Mouse (Mus musculus): ENCODE measurements at regions not wholly inside any gene's neighbourhood (a gene's known extent, or its start where the extent isn't known, plus 50 kb on each side); places are given as distances from the start of the nearest gene placed in this dataset.

DNA sequence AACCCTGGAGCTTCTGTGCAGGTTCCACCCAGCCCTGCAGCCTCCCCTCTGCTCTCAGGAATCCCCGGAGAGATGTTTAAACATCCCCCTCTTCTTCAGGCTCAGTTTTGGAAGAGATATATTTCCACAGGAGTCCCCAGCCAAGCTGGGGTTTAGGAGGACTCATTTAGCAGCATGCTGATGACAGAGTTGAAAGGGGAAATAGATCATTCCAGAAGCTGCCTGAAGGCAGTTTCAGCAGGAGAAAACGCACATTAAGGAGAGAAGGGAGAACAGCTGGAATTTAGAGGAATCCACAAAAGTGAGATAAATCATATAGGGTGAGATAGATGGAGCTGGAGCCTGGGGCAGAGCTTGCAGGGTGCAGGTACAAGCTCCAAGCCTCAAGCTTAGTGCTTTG, 357.6 kb upstream of the Gm10131 start (continued):
- TF ChIP-seq ZC3H11A (IDR thresholded peaks at IDR 0.05; ENCODE audit: low read depth, low read length) = no peak
- no peak for TF ChIP-seq MYB (IDR thresholded peaks at IDR 0.05; ENCODE audit: low read depth, low read length)
- TF ChIP-seq NRF1 (IDR thresholded peaks at IDR 0.05; ENCODE audit: insufficient read depth, low read depth, low read length, poor library complexity, severe bottlenecking) = no peak

DNA sequence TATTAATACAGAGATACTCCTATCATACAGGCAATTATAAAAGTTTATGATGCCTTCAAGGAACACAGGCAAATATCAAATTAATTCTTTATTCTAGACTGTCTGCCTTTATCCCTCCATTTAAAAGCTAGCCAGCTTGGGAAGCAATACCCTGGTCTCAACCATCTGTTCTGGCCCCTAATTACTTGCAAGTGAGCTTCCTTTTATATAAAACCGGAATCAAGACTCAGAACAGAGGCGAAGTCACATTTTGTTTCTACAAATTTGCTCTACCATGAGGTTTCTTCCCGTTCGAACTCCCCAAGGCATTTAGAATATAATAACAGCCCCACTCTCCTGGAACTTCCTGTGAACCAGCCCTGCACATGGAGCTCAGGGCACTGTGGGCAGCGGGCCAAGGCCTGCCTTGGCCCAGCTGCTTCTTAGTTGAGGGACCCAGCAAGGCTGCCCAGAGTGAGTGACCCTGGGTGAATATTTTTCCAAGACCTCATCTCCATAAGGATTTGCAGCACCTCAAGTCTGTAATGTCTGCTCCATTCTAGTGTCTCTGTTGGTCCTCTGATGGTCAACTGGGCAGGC, 355.3 kb upstream of the Gm10131 start:
- Histone ChIP-seq H3K27me3 (ENCODE audit: control insufficient read depth in 1 of 2, insufficient read depth in 2 of 2, low read length in 2 of 2) (no peaks in the 10 kb centered on the region), H3K36me3 (ENCODE audit: control insufficient read depth in 1 of 2, insufficient read depth in 2 of 2, low read length in 2 of 2) (no peaks in the 10 kb centered on the region), H3K4me1 (ENCODE audit: control insufficient read depth in 1 of 2, insufficient read depth in 2 of 2, low read length in 2 of 2) (no peaks in the 10 kb centered on the region), H3K4me3 (ENCODE audit: control insufficient read depth in 1 of 2, insufficient read depth in 1 of 2, low read depth in 2 of 2, low read length in 2 of 2) (no peak overlapping the region), H3K27ac (ENCODE audit: control insufficient read depth, low read depth, low read length) (no peak overlapping the region), H3K79me2 (ENCODE audit: control insufficient read depth, insufficient read depth, low read length, poor library complexity) (no peaks in the 10 kb centered on the region), H3K9me3 (replicated peaks; ENCODE audit: insufficient read depth, low read length) (no peaks in the 10 kb centered on the region), H3K9ac (ENCODE audit: control insufficient read depth, low read depth, low read length, poor library complexity, severe bottlenecking) (no peak overlapping the region)
- TF ChIP-seq CHD2 (IDR thresholded peaks at IDR 0.05; ENCODE audit: low read length) = no peak
- DNase-seq (ENCODE audit: low read depth, low spot score) = no peak

DNA sequence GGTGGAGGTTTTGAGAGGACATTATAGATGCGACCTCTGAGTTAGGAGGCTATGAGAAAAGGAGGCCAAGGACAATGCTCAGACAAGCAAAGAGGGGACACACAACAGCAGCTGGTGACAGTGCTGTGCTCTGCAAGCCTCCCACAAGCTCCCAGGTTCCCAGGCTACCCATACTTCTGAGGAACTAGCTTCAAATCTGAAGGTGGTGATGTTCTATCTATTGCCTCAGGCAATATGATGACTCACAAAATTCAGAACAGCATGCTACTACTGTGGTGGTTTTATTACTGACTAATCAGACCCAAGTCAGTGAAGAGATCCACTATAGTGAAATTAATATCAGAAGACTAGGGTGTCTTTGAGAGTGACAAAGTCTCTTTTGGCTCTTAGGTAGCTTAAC, 353.9 kb upstream of the Gm10131 start:
- no peaks in the 10 kb centered on the region for H3K4me1 ChIP-seq (ENCODE audit: control insufficient read depth in 1 of 2, insufficient read depth in 2 of 2, low read length in 2 of 2)
- no peaks in the 10 kb centered on the region for H3K9me3 ChIP-seq (replicated peaks; ENCODE audit: insufficient read depth, low read length)
- H3K27ac ChIP-seq (ENCODE audit: control insufficient read depth, low read depth, low read length) = no peak overlapping the region
- H3K36me3 ChIP-seq (ENCODE audit: control insufficient read depth in 1 of 2, insufficient read depth in 2 of 2, low read length in 2 of 2) = no peaks in the 10 kb centered on the region
- no peak overlapping the region for H3K4me3 ChIP-seq (ENCODE audit: control insufficient read depth in 1 of 2, insufficient read depth in 1 of 2, low read depth in 2 of 2, low read length in 2 of 2)
- no peaks in the 10 kb centered on the region for H3K27me3 ChIP-seq (ENCODE audit: control insufficient read depth in 1 of 2, insufficient read depth in 2 of 2, low read length in 2 of 2)
- H3K9ac ChIP-seq (ENCODE audit: control insufficient read depth, low read depth, low read length, poor library complexity, severe bottlenecking) = no peak overlapping the region
- H3K79me2 ChIP-seq (ENCODE audit: control insufficient read depth, insufficient read depth, low read length, poor library complexity) = no peaks in the 10 kb centered on the region
- TF ChIP-seq TCF12 (IDR thresholded peaks at IDR 0.05; ENCODE audit: low read depth, low read length) (no peak), ZNF384 (IDR thresholded peaks at IDR 0.05; ENCODE audit: low read depth, low read length) (no peak), MXI1 (IDR thresholded peaks at IDR 0.05; ENCODE audit: low read depth, low read length) (no peak), ZKSCAN1 (IDR thresholded peaks at IDR 0.05; ENCODE audit: low read depth, low read length) (no peak), MAZ (IDR thresholded peaks at IDR 0.05; ENCODE audit: low read depth, low read length) (no peak), ZMIZ1 (IDR thresholded peaks at IDR 0.05; ENCODE audit: low read depth, low read length) (no peak), RCOR1 (IDR thresholded peaks at IDR 0.05; ENCODE audit: low read depth, low read length) (no peak), MAFK (IDR thresholded peaks at IDR 0.05; ENCODE audit: borderline replicate concordance, low read depth, low read length) (no peak)
- DNase-seq (ENCODE audit: low read depth, low spot score) = no peak

DNA sequence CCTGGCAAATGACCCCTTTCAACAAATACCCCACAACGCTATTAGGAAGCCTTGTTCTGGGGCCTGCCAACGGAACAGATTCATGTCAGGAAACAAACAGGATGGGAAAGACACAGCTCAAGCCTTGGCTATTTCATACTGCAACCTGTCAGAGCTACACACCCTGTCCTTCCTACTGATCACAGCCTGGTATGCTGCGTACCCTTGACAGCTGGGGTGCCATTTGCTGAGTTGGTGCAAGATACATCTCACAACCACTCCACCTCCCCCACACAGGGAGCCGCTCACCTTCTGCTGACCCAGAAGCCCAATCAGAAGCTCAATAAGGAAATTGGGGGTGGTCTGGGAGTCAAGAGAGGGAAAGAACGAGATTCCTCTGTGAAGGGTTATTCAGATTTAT, 350.7 kb upstream of the Gm10131 start:
- Histone ChIP-seq H3K9me3 (replicated peaks; ENCODE audit: insufficient read depth, low read length) (no peaks in the 10 kb centered on the region), H3K9ac (ENCODE audit: control insufficient read depth, low read depth, low read length, poor library complexity, severe bottlenecking) (no peak overlapping the region), H3K27me3 (ENCODE audit: control insufficient read depth in 1 of 2, insufficient read depth in 2 of 2, low read length in 2 of 2) (no peaks in the 10 kb centered on the region), H3K4me1 (ENCODE audit: control insufficient read depth in 1 of 2, insufficient read depth in 2 of 2, low read length in 2 of 2) (no peaks in the 10 kb centered on the region), H3K79me2 (ENCODE audit: control insufficient read depth, insufficient read depth, low read length, poor library complexity) (no peaks in the 10 kb centered on the region), H3K4me3 (ENCODE audit: control insufficient read depth in 1 of 2, insufficient read depth in 1 of 2, low read depth in 2 of 2, low read length in 2 of 2) (no peak overlapping the region), H3K36me3 (ENCODE audit: control insufficient read depth in 1 of 2, insufficient read depth in 2 of 2, low read length in 2 of 2) (no peaks in the 10 kb centered on the region), H3K27ac (ENCODE audit: control insufficient read depth, low read depth, low read length) (no peak overlapping the region)
- TF ChIP-seq ZKSCAN1 (IDR thresholded peaks at IDR 0.05; ENCODE audit: low read depth, low read length) (no peak), E2F4 (IDR thresholded peaks at IDR 0.05; ENCODE audit: borderline replicate concordance, low read depth, low read length) (no peak), CHD2 (IDR thresholded peaks at IDR 0.05; ENCODE audit: low read length) (no peak), MAX (IDR thresholded peaks at IDR 0.05; ENCODE audit: low read length) (no peak), CTCF (IDR thresholded peaks at IDR 0.05 in 2 of 3, conservative IDR thresholded peaks at IDR 0.05 in 1 of 3; ENCODE audit: control insufficient read depth in 1 of 3, insufficient read depth in 1 of 3, low read depth in 2 of 3, low read length in 3 of 3, poor library complexity in 1 of 3, severe bottlenecking in 1 of 3) (no peak), ELF1 (IDR thresholded peaks at IDR 0.05; ENCODE audit: low read depth, low read length) (no peak), ZMIZ1 (IDR thresholded peaks at IDR 0.05; ENCODE audit: low read depth, low read length) (no peak), NRF1 (IDR thresholded peaks at IDR 0.05; ENCODE audit: insufficient read depth, low read depth, low read length, poor library complexity, severe bottlenecking) (no peak), POLR2AphosphoS2 (IDR thresholded peaks at IDR 0.05; ENCODE audit: low read length) (no peak), TBP (IDR thresholded peaks at IDR 0.05; ENCODE audit: low read depth, low read length) (no peak), MEF2A (IDR thresholded peaks at IDR 0.05; ENCODE audit: extremely low read depth, insufficient replicate concordance, low read depth, low read length, poor library complexity, severe bottlenecking) (no peak), POLR2A (IDR thresholded peaks at IDR 0.05; ENCODE audit: control insufficient read depth in 1 of 2, insufficient read depth in 1 of 2, low read depth in 1 of 2, low read length in 2 of 2, poor library complexity in 1 of 2) (no peak)
- DNase-seq (ENCODE audit: low read depth, low spot score) = no peak

All from MEL (cell line).